Mouse (Mus musculus): ENCODE measurements around the gene Arhgap28. TPM values are rescaled to one million over a fixed set of nuclear protein-coding genes. Genes with fewer than 3 reads are reported as not detected.

The Arhgap28 gene
- polyA plus RNA-seq, 1 experiment from 2014 or later: 5.1 TPM

DNA sequence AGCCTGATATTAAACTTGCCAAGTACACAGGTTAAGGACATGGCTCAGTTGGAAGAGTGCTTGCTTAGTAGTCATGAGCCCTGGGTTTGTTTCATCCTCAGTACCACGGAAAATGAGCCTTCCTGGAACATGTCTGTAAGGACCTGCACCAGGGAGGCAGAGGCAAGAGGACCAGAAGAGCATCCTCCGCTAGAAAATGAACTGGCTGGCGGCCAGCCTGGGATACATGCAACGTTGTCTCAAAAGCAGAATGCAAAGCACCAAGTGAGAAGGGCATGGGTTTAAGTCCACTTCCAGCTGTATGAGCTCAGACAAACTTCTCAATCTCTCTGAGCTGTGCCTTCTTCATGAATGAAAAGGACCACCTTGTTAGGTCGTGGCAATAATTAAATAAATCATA is 49.0 kb downstream of the Arhgap28 start:
- Histone ChIP-seq H3K9me3 (ENCODE audit: control insufficient read depth, low read length) (no peaks in the 10 kb centered on the region), H3K4me2 (ENCODE audit: low read depth, low read length) (no peak overlapping the region), H3K27me3 (ENCODE audit: control insufficient read depth, insufficient read depth, low read length) (no peaks in the 10 kb centered on the region), H3K9ac (replicated peaks; ENCODE audit: low read depth, low read length) (no peak overlapping the region), H3K36me3 (ENCODE audit: control insufficient read depth, insufficient read depth, low read length) (no peaks in the 10 kb centered on the region), H3K4me1 (ENCODE audit: control insufficient read depth, insufficient read depth, low read length) (no peaks in the 10 kb centered on the region), H3K27ac (ENCODE audit: low read depth, low read length) (no peak overlapping the region), H3K4me3 (ENCODE audit: low read depth, low read length) (no peak overlapping the region)
- no peak for ATAC-seq (ENCODE audit: low read depth)
- 80% methylated on average over 5 of the region's 5 CpGs for WGBS

DNA sequence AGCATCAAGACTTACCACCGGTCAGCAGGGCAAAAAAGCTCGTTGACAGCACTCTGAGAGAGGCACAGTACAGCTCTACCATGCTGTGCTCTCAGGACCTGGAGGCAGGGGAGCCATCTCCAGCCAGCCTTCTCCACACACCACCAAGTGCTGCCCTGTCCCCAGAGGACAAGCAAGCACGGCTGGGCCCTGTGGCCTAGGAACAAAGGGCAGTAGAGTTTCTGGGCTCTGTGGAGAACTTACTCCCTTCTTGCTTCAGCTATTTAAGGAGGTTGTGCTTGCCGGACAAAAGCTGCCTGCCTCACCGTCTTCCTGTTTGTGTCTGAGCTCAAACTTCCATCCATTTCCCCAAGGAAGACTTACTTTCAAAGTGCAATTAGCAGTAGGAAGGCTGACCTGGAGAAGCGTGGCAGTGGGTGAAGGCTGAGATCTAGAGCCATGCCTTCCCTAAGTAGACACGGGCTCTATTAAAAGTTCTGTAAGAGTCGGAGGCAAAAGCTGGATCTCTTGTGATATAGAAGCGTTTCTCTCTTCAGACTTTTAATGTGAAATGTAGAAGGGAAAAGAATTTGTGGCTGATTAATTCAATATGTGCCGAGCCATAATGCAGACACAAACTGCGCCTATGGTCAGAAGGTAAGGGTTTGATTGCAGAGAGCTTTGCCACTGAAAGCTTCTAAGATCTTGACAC is 53.3 kb downstream of the Arhgap28 start:
- no peak overlapping the region for H3K4me3 ChIP-seq (ENCODE audit: low read depth, low read length)
- H3K36me3 ChIP-seq (ENCODE audit: control insufficient read depth, insufficient read depth, low read length): no peaks in the 10 kb centered on the region
- ATAC-seq (ENCODE audit: low read depth): no peak
- no peaks in the 10 kb centered on the region for H3K4me1 ChIP-seq (ENCODE audit: control insufficient read depth, insufficient read depth, low read length)
- H3K27me3 ChIP-seq (ENCODE audit: control insufficient read depth, insufficient read depth, low read length): no peaks in the 10 kb centered on the region
- H3K9ac ChIP-seq (replicated peaks; ENCODE audit: low read depth, low read length): no peak overlapping the region
- peak overlapping the region; percentile 23; the same call in 1 of the 2 replicates for H3K27ac ChIP-seq (ENCODE audit: low read depth, low read length)
- WGBS: 66% methylated on average over 11 of the region's 11 CpGs
- no peaks in the 10 kb centered on the region for H3K9me3 ChIP-seq (ENCODE audit: control insufficient read depth, low read length)
- H3K4me2 ChIP-seq (ENCODE audit: low read depth, low read length): no peak overlapping the region; the same call in 1 of the 2 replicates

DNA sequence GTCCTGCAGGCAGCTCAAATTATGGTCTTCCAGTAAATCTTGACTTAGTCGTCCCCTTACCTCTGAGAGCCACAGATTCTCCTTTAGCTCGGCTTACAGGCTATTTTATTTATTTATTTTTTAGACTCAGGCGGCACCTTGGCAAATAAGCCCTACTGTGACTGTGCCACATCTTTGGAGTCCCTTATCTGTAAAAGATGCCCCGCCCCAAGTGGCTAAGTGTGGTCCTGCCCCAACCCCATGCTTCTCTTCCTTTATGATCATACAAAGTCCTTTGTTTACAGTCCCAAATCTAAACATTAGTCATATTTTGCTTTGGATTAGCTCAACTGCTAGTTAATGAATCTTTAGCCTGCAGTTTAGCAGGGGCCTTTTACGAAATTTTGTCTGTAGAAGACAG is 55.3 kb downstream of the Arhgap28 start:
- Histone ChIP-seq H3K4me3 (ENCODE audit: low read depth, low read length) (no peak overlapping the region), H3K27me3 (ENCODE audit: control insufficient read depth, insufficient read depth, low read length) (no peaks in the 10 kb centered on the region), H3K9me3 (ENCODE audit: control insufficient read depth, low read length) (no peaks in the 10 kb centered on the region), H3K4me1 (ENCODE audit: control insufficient read depth, insufficient read depth, low read length) (no peaks in the 10 kb centered on the region), H3K4me2 (ENCODE audit: low read depth, low read length) (no peak overlapping the region), H3K27ac (ENCODE audit: low read depth, low read length) (no peak overlapping the region), H3K36me3 (ENCODE audit: control insufficient read depth, insufficient read depth, low read length) (no peaks in the 10 kb centered on the region), H3K9ac (replicated peaks; ENCODE audit: low read depth, low read length) (no peak overlapping the region)
- 77% methylated on average over 5 of the region's 5 CpGs for WGBS
- ATAC-seq (ENCODE audit: low read depth): no peak

DNA sequence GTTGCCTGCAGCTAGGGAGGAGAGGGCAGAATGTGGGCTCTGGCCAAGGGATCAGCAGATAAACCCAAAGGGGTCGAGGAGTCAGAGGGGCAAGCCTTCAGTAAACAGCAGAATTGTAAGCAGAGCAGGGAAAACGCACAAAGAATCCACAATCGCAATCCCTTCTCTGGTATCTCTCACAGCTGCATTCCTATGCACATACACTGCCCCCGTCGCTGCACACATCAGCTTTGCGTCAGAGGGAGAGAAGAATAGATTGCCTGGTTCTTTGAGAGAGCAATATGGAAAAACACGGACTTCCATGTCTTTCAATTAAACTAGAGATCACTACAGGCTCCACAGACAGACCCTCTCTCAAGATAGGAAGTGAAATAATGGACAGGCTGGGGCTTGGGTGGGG is 58.5 kb downstream of the Arhgap28 start:
- Histone ChIP-seq H3K9ac (replicated peaks; ENCODE audit: low read depth, low read length) (no peak overlapping the region), H3K36me3 (ENCODE audit: control insufficient read depth, insufficient read depth, low read length) (no peaks in the 10 kb centered on the region), H3K27ac (ENCODE audit: low read depth, low read length) (no peak overlapping the region), H3K27me3 (ENCODE audit: control insufficient read depth, insufficient read depth, low read length) (no peaks in the 10 kb centered on the region), H3K4me2 (ENCODE audit: low read depth, low read length) (no peak overlapping the region), H3K9me3 (ENCODE audit: control insufficient read depth, low read length) (no peaks in the 10 kb centered on the region), H3K4me1 (ENCODE audit: control insufficient read depth, insufficient read depth, low read length) (no peaks in the 10 kb centered on the region), H3K4me3 (ENCODE audit: low read depth, low read length) (no peak overlapping the region)
- no peak for ATAC-seq (ENCODE audit: low read depth)
- 76% methylated on average over 7 of the region's 7 CpGs for WGBS

DNA sequence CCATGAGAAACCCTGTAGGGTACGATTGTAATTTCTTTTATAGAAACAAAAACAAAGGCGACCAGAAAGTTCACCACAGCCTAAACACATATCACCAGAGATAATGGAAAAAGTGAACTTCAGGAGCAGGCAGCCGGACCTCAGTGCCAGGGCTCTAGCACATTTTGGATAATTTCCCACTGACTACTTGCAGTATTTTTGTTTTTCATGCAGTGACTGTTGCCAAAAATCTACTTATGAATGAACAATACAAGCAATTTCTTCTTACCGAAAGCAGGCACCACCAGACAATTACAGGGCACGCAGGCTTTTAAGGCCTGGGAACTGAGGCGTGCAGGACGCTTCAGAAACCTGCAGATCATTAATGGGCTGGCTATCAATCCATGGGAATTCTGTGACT is 59.7 kb downstream of the Arhgap28 start:
- H3K4me1 ChIP-seq (ENCODE audit: control insufficient read depth, insufficient read depth, low read length): no peaks in the 10 kb centered on the region
- H3K27me3 ChIP-seq (ENCODE audit: control insufficient read depth, insufficient read depth, low read length): no peaks in the 10 kb centered on the region
- 84% methylated on average over 7 of the region's 7 CpGs for WGBS
- H3K4me3 ChIP-seq (ENCODE audit: low read depth, low read length): no peak overlapping the region
- H3K36me3 ChIP-seq (ENCODE audit: control insufficient read depth, insufficient read depth, low read length): no peaks in the 10 kb centered on the region
- H3K9me3 ChIP-seq (ENCODE audit: control insufficient read depth, low read length): no peaks in the 10 kb centered on the region
- no peak for ATAC-seq (ENCODE audit: low read depth)
- H3K9ac ChIP-seq (replicated peaks; ENCODE audit: low read depth, low read length): no peak overlapping the region
- no peak overlapping the region for H3K27ac ChIP-seq (ENCODE audit: low read depth, low read length)
- no peak overlapping the region for H3K4me2 ChIP-seq (ENCODE audit: low read depth, low read length)

DNA sequence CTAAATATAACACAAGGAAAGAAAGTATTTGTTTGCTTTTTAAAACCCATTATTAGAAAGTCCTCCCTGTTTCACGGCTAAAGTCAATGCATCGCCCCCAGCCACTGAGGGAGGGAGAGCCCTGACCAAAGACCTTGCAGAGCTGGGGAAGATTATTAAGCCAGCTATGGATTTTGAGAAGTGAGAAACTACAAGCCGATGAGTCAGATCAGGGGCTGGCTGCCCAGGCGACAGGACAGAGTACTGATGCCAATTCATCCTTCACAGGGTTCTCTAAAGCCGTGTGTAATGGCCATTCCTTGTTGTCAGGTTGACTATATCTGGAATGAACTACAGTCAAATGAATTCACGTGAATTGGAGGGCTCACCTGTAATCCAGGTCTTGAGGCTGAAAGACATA is 62.9 kb downstream of the Arhgap28 start:
- no peaks in the 10 kb centered on the region for H3K36me3 ChIP-seq (ENCODE audit: control insufficient read depth, insufficient read depth, low read length)
- H3K27ac ChIP-seq (ENCODE audit: low read depth, low read length): no peak overlapping the region
- WGBS: 92% methylated on average over 6 of the region's 6 CpGs
- no peaks in the 10 kb centered on the region for H3K27me3 ChIP-seq (ENCODE audit: control insufficient read depth, insufficient read depth, low read length)
- no peak overlapping the region for H3K9ac ChIP-seq (replicated peaks; ENCODE audit: low read depth, low read length)
- no peak overlapping the region for H3K4me3 ChIP-seq (ENCODE audit: low read depth, low read length)
- H3K4me2 ChIP-seq (ENCODE audit: low read depth, low read length): no peak overlapping the region
- no peaks in the 10 kb centered on the region for H3K9me3 ChIP-seq (ENCODE audit: control insufficient read depth, low read length)
- no peak for ATAC-seq (ENCODE audit: low read depth)
- no peaks in the 10 kb centered on the region for H3K4me1 ChIP-seq (ENCODE audit: control insufficient read depth, insufficient read depth, low read length)

DNA sequence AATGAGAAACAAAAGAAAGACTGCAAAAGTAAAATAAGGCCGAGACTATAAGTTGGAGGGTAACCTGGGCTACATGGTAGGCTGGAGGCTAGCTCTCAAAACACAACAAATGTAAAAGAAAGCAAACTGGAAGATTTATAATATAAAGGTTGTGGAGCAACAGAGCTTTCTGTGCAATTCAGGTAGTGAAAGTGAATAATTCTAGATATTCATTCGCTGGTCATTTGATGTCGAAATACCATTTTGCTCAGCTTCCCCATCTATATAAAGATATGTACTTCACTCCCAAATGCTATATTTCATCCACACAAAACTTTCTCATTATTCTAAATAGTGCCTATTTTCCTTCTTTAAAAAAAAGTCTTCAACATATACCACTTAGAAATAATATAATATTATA is 66.9 kb downstream of the Arhgap28 start:
- no peak overlapping the region for H3K4me3 ChIP-seq (ENCODE audit: low read depth, low read length)
- H3K27ac ChIP-seq (ENCODE audit: low read depth, low read length): no peak overlapping the region
- no peaks in the 10 kb centered on the region for H3K27me3 ChIP-seq (ENCODE audit: control insufficient read depth, insufficient read depth, low read length)
- no peaks in the 10 kb centered on the region for H3K9me3 ChIP-seq (ENCODE audit: control insufficient read depth, low read length)
- no peak for ATAC-seq (ENCODE audit: low read depth)
- no peaks in the 10 kb centered on the region for H3K4me1 ChIP-seq (ENCODE audit: control insufficient read depth, insufficient read depth, low read length)
- H3K36me3 ChIP-seq (ENCODE audit: control insufficient read depth, insufficient read depth, low read length): no peaks in the 10 kb centered on the region
- H3K4me2 ChIP-seq (ENCODE audit: low read depth, low read length): no peak overlapping the region
- H3K9ac ChIP-seq (replicated peaks; ENCODE audit: low read depth, low read length): no peak overlapping the region
- whole genome bisulfite sequencing: 96% methylated on average over 3 of the region's 3 CpGs

DNA sequence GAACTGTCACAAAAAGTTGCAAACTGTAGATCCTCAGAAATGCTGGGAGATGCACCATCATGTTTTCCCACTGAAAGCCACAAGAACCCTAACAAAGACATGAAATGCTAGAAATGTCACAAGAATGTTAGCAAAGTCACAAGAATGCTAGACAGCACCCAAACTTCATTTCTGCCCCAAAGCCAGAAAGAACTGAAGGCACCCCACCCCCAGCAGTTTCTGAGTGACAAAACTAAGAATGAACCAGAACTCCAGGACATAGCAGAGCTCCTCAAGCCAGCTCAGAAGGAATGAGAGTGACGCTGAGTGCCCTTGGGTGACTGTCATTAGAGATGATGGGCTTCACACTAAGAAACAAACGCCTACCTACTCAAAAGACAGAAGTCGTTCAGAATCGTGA is 68.4 kb downstream of the Arhgap28 start:
- no peak overlapping the region for H3K27ac ChIP-seq (ENCODE audit: low read depth, low read length)
- H3K4me2 ChIP-seq (ENCODE audit: low read depth, low read length): no peak overlapping the region
- no peak for ATAC-seq (ENCODE audit: low read depth)
- H3K9ac ChIP-seq (replicated peaks; ENCODE audit: low read depth, low read length): no peak overlapping the region
- no peaks in the 10 kb centered on the region for H3K27me3 ChIP-seq (ENCODE audit: control insufficient read depth, insufficient read depth, low read length)
- no peaks in the 10 kb centered on the region for H3K4me1 ChIP-seq (ENCODE audit: control insufficient read depth, insufficient read depth, low read length)
- WGBS: 73% methylated on average over 4 of the region's 4 CpGs
- H3K4me3 ChIP-seq (ENCODE audit: low read depth, low read length): no peak overlapping the region
- no peaks in the 10 kb centered on the region for H3K36me3 ChIP-seq (ENCODE audit: control insufficient read depth, insufficient read depth, low read length)
- H3K9me3 ChIP-seq (ENCODE audit: control insufficient read depth, low read length): no peaks in the 10 kb centered on the region

DNA sequence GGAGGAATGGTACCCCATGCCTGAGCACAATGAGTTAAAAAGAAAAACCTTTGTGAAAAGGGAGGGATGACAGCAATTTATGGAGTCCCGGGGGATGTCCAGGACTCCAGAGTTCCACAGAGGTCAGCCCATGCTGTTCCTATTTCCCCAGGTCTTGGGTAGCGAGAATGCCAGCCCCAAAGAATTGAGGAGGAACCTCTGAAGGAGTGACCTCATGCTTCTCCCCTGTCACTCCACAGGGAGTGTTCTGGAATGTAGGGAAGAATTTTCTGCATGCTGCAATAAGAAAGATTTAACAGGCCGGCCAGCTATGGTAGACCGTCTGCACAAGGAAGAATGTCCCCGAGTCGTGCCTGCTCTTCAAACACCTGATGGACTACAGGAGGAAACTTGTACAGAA is 72.5 kb downstream of the Arhgap28 start:
- Histone ChIP-seq H3K4me3 (ENCODE audit: low read depth, low read length) (no peak overlapping the region), H3K27ac (ENCODE audit: low read depth, low read length) (no peak overlapping the region), H3K9me3 (ENCODE audit: control insufficient read depth, low read length) (no peaks in the 10 kb centered on the region), H3K9ac (replicated peaks; ENCODE audit: low read depth, low read length) (no peak overlapping the region), H3K27me3 (ENCODE audit: control insufficient read depth, insufficient read depth, low read length) (no peaks in the 10 kb centered on the region), H3K36me3 (ENCODE audit: control insufficient read depth, insufficient read depth, low read length) (no peaks in the 10 kb centered on the region), H3K4me1 (ENCODE audit: control insufficient read depth, insufficient read depth, low read length) (no peaks in the 10 kb centered on the region), H3K4me2 (ENCODE audit: low read depth, low read length) (no peak overlapping the region)
- no peak for ATAC-seq (ENCODE audit: low read depth)
- WGBS: 71% methylated on average over 6 of the region's 6 CpGs

All from neural tube, embryonic 14.5 days (tissue).